Mouse (Mus musculus) forebrain, embryonic 14.5 days (tissue): ENCODE measurements at regions not wholly inside any gene's neighbourhood (a gene's known extent, or its start where the extent isn't known, plus 50 kb on each side); places are given as distances from the start of the nearest gene placed in this dataset.

Experiments used
- ATAC-seq: fragments of 200-750 bp; cut with Nextera tagmentation; 2 replicates; pipeline ENCODE4 v1.8.0; 2017; ENCODE audit warnings: mild to moderate bottlenecking, moderate library complexity
- DNase-seq: peaks from one replicate; pipeline ENCODE4 v3.0.0-alpha.2; 2015; ENCODE audit warnings: low spot score
- H3K27ac ChIP-seq: fragments of 300-500 bp; sonication (generic); 2 replicates; pipeline ENCODE4 v1.5.1; 2014; ENCODE audit warnings: low read depth, mild to moderate bottlenecking, control low read depth, low read length, moderate library complexity
- H3K27me3 ChIP-seq: fragments of 300-500 bp; sonication (generic); replicated peaks from 2 replicates; pipeline ENCODE4 v1.6.1; 2014; ENCODE audit warnings: low read length, control low read depth, mixed read lengths; ENCODE audit not compliant: control insufficient read depth, insufficient read depth
- H3K36me3 ChIP-seq: fragments of 300-500 bp; sonication (generic); 2 replicates; pipeline ENCODE4 v1.6.1; 2014; ENCODE audit warnings: low read length, control low read depth; ENCODE audit not compliant: control insufficient read depth, insufficient read depth
- H3K4me1 ChIP-seq: fragments of 300-500 bp; sonication (generic); 2 replicates; pipeline ENCODE4 v1.6.1; 2014; ENCODE audit warnings: antibody characterized with exemption, low read length, control low read depth; ENCODE audit not compliant: control insufficient read depth, insufficient read depth
- H3K4me2 ChIP-seq: fragments of 300-500 bp; sonication (generic); 2 replicates; pipeline ENCODE4 v1.6.1; 2014; ENCODE audit warnings: mild to moderate bottlenecking, control low read depth, low read length
- H3K4me3 ChIP-seq: fragments of 300-500 bp; sonication (generic); 2 replicates; pipeline ENCODE4 v1.5.1; 2014; ENCODE audit warnings: low read depth, low read length, control low read depth
- H3K9ac ChIP-seq: fragments of 300-500 bp; sonication (generic); 2 replicates; pipeline ENCODE4 v1.6.1; 2014; ENCODE audit warnings: mild to moderate bottlenecking, low read length, control low read depth, moderate library complexity
- H3K9me3 ChIP-seq: fragments of 300-500 bp; sonication (generic); replicated peaks from 2 replicates; pipeline ENCODE4 v1.6.1; 2016; ENCODE audit warnings: low read length, control low read depth, mixed read lengths; ENCODE audit not compliant: control insufficient read depth
- WGBS: fragments of 180-500 bp; shearing (Covaris S2); extraction: QIAGEN DNeasy Blood & Tissue Kit; methylation state at CpG from one replicate; pipeline ENCODE4 v1.1.7; 2014; 5-methylcytosine and 5-hydroxymethylcytosine counted together

DNA sequence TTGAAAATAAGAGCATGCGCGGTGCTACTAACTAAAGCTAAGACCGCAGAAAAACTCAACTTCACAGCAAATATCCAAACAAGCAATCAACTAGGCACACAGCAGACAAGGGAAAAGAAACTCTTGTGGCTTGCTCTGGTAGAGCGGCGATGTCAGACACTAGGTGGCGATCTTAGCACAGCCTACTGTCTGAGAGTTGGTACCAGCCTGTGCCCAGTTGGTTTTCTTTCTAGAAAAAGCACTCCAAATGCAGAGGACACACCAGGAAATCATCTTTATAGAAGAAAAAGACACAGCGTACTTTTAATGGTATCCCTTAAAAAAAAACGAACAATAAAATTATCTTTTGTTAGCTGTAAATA, 115.6 kb downstream of the Kdr start:
- peak; percentile 85; the same call in 1 of the 2 replicates for ATAC-seq
- Histone ChIP-seq H3K9me3 (no peaks in the 10 kb centered on the region), H3K27me3 (no peaks in the 10 kb centered on the region), H3K4me1 (no peaks in the 10 kb centered on the region), H3K9ac (no peak overlapping the region), H3K4me2 (no peak overlapping the region), H3K27ac (no peak overlapping the region), H3K4me3 (no peak overlapping the region), H3K36me3 (no peaks in the 10 kb centered on the region)
- 9% methylated on average over 8 of the region's 8 CpGs for WGBS
- DNase-seq, result peak; percentile 88

DNA sequence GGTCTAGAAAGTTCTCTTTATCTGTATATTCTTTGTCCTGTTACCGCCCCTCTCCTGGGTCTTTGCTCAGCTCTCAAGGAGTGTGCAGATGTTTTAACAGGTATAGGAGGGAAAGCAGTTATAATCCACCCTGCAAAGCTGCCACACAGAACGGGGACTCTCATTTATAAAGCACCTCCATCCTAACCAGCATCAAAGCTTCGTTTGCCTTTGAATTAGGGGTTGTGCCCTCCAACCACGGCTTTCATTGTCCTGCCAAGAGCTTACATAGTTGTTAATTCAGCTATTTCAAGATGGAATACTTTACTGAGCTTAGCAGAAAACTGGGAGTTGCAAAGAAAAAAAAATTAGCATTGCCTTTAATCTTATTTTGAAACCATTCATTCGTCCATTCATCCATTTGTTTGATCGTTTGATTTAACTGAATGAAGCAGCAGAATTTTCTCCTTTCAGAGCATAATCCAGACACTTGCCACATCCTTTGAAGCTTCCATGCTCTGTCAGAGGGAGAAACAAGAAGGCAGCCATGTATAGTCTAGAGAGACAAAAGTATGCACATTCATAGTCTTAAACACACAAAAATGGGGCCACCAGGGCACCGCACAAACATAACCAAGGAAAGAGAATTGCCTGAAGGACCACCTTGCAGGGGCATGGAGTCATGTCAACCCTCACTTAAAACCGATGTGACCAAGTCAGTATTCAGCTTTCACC, 116.2 kb downstream of the Kdr start:
- Histone ChIP-seq H3K4me2 (no peak overlapping the region), H3K27me3 (no peaks in the 10 kb centered on the region), H3K4me1 (no peaks in the 10 kb centered on the region), H3K9me3 (no peaks in the 10 kb centered on the region), H3K36me3 (no peaks in the 10 kb centered on the region), H3K27ac (no peak overlapping the region), H3K4me3 (no peak overlapping the region), H3K9ac (no peak overlapping the region)
- 7% methylated on average over 8 of the region's 8 CpGs for WGBS
- ATAC-seq (peak; percentile 42; the same call in 1 of the 2 replicates), DNase-seq (no peak)

DNA sequence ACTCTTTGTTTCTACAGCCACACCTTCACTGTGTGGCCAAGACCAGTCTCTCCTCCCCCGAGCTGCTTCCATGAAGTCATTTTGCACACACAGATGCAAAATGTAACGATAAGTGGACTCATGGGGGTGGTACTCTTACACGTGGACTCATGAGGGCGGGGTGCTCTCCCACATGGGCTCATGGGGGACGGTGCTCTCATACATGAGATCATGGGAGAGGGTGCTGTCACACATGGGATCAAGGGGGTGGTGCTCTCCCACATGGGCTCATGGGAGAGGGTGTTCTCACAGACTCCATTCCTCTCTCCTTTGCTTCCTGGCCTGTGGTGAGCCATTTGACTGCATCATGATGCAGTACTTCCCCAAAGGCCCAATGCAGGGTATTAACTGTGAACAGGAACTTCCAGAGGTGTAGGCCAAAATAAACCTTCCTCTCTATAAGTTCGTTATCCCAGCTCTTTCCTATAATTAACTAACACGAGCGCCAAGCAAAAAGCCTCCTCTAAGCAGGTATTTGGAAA, 118.9 kb downstream of the Kdr start:
- H3K27me3 ChIP-seq, result no peaks in the 10 kb centered on the region
- H3K36me3 ChIP-seq, result no peaks in the 10 kb centered on the region
- no peak overlapping the region for H3K4me2 ChIP-seq
- no peak for ATAC-seq
- WGBS, result 82% methylated on average over 8 of the region's 8 CpGs
- H3K4me1 ChIP-seq, result no peaks in the 10 kb centered on the region
- H3K9ac ChIP-seq, result no peak overlapping the region
- no peak overlapping the region for H3K4me3 ChIP-seq
- H3K9me3 ChIP-seq, result no peaks in the 10 kb centered on the region
- DNase-seq, result no peak
- H3K27ac ChIP-seq, result no peak overlapping the region

DNA sequence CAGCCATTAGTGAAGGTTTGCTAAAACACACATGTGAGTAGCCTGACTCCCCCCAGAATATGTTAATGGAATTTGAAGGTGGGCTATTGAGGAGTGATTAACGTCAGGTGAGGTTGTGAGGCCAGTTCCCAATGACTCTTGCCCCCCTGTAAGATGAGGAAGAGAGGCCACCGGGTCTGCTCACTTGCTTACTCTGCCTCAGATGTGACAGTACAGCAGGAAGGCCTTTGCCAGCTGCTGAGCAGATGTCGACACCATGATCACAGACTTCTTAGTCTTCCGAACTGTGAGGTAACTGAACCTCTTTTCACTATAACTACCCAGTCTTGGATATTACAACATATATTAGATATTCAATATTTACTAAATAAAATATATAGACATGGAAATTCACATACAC, 127.4 kb downstream of the Kdr start:
- Histone ChIP-seq H3K27me3 (no peaks in the 10 kb centered on the region), H3K27ac (no peak overlapping the region), H3K36me3 (no peaks in the 10 kb centered on the region), H3K4me1 (peaks cover 3% of the 10 kb centered on the region; the same call in 1 of the 2 replicates), H3K9ac (no peak overlapping the region), H3K4me2 (no peak overlapping the region), H3K4me3 (no peak overlapping the region), H3K9me3 (no peaks in the 10 kb centered on the region)
- DNase-seq, result no peak
- ATAC-seq, result no peak
- WGBS, result 81% methylated on average over 4 of the region's 4 CpGs

DNA sequence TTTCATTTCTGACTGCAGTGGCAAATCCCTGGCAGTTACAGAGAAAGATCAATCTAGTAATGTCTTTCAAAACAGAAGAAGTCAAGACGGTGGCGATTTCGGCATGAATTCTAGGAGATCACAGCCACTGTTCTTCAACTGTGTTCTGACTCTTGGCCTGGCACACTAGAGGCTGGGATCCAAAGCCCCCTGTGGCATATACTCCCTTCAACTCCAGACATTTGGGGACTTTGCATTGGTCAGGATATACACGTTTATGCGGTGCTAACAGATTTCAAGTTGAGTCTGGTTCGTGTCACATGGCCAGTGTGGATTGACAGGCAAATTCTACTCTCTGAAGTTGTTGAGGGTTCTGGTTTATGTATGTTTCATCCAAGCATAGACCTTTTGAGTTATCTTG, 130.3 kb downstream of the Kdr start:
- H3K4me2 ChIP-seq, result no peak overlapping the region

DNA sequence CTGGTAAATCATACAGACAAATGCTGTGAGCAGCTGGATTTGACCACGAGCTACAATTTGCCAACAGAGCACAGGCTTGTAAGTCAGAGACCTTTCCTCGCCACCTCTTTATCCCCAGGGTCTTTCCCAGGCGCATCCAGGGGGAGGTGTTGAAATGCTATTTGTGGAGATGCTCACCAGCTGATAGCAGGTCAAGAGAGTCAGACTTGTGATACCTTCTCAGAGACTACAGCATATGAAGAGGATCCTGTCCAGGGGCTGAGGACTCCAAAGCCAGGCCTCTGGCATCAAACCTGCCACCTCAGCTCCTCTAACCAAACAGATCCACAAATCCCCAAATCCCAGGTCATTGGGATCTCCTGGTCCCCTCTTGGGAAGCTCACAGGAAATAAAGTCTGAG, 130.9 kb downstream of the Kdr start:
- H3K4me1 ChIP-seq, result peaks cover 4% of the 10 kb centered on the region; the same call in 1 of the 2 replicates
- WGBS, result 94% methylated on average over 3 of the region's 3 CpGs
- ATAC-seq, result no peak

More for the DNA sequence above, 130.3 kb downstream of the Kdr start:
- Histone ChIP-seq H3K9ac (no peak overlapping the region), H3K9me3 (no peaks in the 10 kb centered on the region), H3K27me3 (no peaks in the 10 kb centered on the region), H3K4me3 (no peak overlapping the region), H3K27ac (no peak overlapping the region), H3K36me3 (no peaks in the 10 kb centered on the region), H3K4me1 (peaks cover 4% of the 10 kb centered on the region; the same call in 1 of the 2 replicates)
- DNase-seq, result no peak
- 85% methylated on average over 6 of the region's 6 CpGs for WGBS
- ATAC-seq, result no peak

DNA sequence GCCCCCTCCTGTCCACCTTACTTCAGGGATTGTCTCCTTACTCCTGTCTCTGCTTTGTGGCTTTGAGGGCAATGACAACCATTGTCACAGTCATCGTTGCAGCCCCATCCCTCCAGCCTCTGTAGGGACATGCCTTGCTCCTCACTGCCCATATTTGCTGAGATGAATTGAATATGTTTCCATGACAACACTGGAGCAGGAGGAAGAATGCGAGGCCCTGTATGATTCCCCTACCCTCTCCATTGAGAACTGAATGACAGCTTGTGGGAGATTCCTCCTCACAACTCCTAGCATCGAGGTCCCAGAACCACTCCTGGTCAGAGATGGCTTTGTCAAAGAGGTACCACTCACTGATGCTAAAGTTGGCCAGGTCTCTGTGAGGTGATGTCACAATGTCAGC, 132.2 kb downstream of the Kdr start:
- 35% methylated on average over 3 of the region's 3 CpGs for WGBS
- Histone ChIP-seq H3K4me3 (no peak overlapping the region), H3K27me3 (no peaks in the 10 kb centered on the region), H3K27ac (no peak overlapping the region), H3K9me3 (no peaks in the 10 kb centered on the region), H3K4me1 (peaks cover 4% of the 10 kb centered on the region; the same call in 1 of the 2 replicates), H3K4me2 (no peak overlapping the region), H3K36me3 (no peaks in the 10 kb centered on the region), H3K9ac (no peak overlapping the region)
- DNase-seq (no peak), ATAC-seq (no peak)

More for the DNA sequence above, 130.9 kb downstream of the Kdr start:
- Histone ChIP-seq H3K4me2 (no peak overlapping the region), H3K9ac (no peak overlapping the region), H3K4me3 (no peak overlapping the region), H3K27ac (no peak overlapping the region), H3K9me3 (no peaks in the 10 kb centered on the region), H3K36me3 (no peaks in the 10 kb centered on the region), H3K27me3 (no peaks in the 10 kb centered on the region)
- DNase-seq, result no peak

DNA sequence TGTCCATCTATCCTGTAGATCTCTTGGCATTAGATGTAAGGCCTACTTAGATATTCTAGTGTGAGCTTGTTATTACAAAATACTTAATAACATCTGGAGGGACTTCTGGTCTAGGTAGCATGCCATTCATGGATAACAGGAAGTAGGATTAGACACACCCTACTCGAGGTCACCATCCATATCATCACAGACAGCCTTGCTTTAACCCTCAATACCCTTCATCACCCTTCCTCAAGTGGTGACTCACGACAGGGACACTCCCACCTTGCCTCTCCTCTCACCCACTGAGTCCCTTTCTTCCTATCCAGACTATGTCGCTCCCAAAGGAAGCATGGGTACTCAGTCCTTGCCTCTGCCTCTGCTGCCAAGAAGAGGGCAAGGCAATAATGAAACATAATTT, 134.5 kb downstream of the Kdr start:
- ATAC-seq (no peak), DNase-seq (no peak)
- H3K36me3 ChIP-seq, result no peaks in the 10 kb centered on the region
- H3K4me2 ChIP-seq, result no peak overlapping the region
- H3K27me3 ChIP-seq, result no peaks in the 10 kb centered on the region
- H3K9ac ChIP-seq, result no peak overlapping the region
- 79% methylated on average over 3 of the region's 3 CpGs for WGBS
- H3K9me3 ChIP-seq, result no peaks in the 10 kb centered on the region
- peaks cover 4% of the 10 kb centered on the region; the same call in 1 of the 2 replicates for H3K4me1 ChIP-seq
- no peak overlapping the region for H3K4me3 ChIP-seq
- no peak overlapping the region for H3K27ac ChIP-seq

DNA sequence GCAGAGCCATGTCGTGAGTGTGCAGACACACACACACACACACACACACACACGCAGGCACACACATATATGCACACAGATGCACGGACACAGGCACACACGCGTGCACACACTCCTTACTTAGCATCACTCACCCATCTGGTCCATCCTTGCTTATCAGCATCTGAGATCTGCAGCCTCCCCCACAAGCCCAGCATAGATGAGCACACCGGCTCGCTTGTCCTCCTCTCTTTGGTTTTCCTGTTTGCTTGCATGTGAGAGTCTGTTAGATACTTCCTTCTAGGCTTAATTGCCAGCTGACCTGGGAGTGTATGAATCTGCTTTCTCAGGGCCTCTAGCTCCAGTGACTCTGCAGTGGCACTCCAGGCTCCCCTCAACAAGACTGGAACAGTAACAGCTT, 137.8 kb downstream of the Kdr start:
- ATAC-seq, result no peak
- H3K4me1 ChIP-seq, result no peaks in the 10 kb centered on the region
- no peaks in the 10 kb centered on the region for H3K36me3 ChIP-seq
- H3K4me3 ChIP-seq, result no peak overlapping the region
- no peaks in the 10 kb centered on the region for H3K9me3 ChIP-seq
- DNase-seq, result no peak
- H3K27me3 ChIP-seq, result no peaks in the 10 kb centered on the region
- no peak overlapping the region for H3K9ac ChIP-seq
- no peak overlapping the region for H3K4me2 ChIP-seq
- H3K27ac ChIP-seq, result no peak overlapping the region
- WGBS, result 86% methylated on average over 7 of the region's 7 CpGs
